ENCODE assay signal across 11 mouse cellular contexts in genomic region chr9:57014766-57015165, GRCm38 (mm10). TPM values are rescaled to one million over a fixed set of nuclear protein-coding genes. Genes with fewer than 3 reads are reported as not detected.
A peak's percentile ranks its signal among the peaks of the same experiment; 100 is the strongest.
DNase-seq lines count a peak whose midpoint lies in the region; TF ChIP-seq lines count a peak whose summit lies in the region.
"Had no signal": no experiment of that assay in that cellular context is flagged by ENCODE, and none has a peak within 500 bp of the region (broad histone marks: within the 10 kb centered on the region; RNA-seq: fewer than 3 reads in every experiment).

No protein-coding gene starts in this region.

- DNase-seq in gastrocnemius, adult 2 months, result no peak
- DNase-seq in gastrocnemius, postnatal 36 days, result no peak
- DNase-seq in left cerebral cortex, adult 2 months (ENCODE audit: extremely low spot score in 1 of 2, low spot score in 2 of 2), result no peak
- no peak for DNase-seq in left cerebral cortex, adult 9 months (ENCODE audit: low spot score in 2 of 2)
- DNase-seq in heart, postnatal 10 days, result peak; percentile 15 to 29
- peak; percentile 62 for DNase-seq in lung, postnatal 36 days
- no peak for DNase-seq in left cerebral cortex, adult 8-10 months (ENCODE audit: low spot score in 2 of 2)
- DNase-seq in right cerebral cortex, adult 18-20 months, result no peak
- DNase-seq: retina, postnatal 1 day had no signal

- intact Hi-C loops in gastrocnemius, adult 2 months (cut with DNase I), result no loop called here
- intact Hi-C loops in gastrocnemius, postnatal 36 days (cut with DNase I), result no loop called here
- intact Hi-C loops in left cerebral cortex, adult 2 months (cut with DNase I), result no loop called here
- intact Hi-C loops in heart, postnatal 10 days (cut with DNase I), result no loop called here

- H3K4me3 ChIP-seq in gastrocnemius, adult 2 months, result no peak overlapping the region
- H3K4me3 ChIP-seq in left cerebral cortex, adult 2 months, result no peak overlapping the region
- H3K4me3 ChIP-seq: limb, embryonic 10.5 days had no signal

- H3K27ac ChIP-seq in gastrocnemius, adult 2 months, result no peak overlapping the region
- no peak overlapping the region for H3K27ac ChIP-seq in left cerebral cortex, adult 2 months
- H3K27ac ChIP-seq: limb, embryonic 10.5 days; macrophage had no signal

- TF ChIP-seq CTCF in gastrocnemius, adult 2 months (IDR thresholded peaks at IDR 0.05), result peak; percentile 17; the same call in 1 of the 2 replicates
- TF ChIP-seq CTCF in left cerebral cortex, adult 2 months (IDR thresholded peaks at IDR 0.05), result peak; percentile 12

RNA-seq across cellular contexts. Expression of gene Ptpn9, which starts 20.0 kb away (rescaled TPM):
- 1 to 10 TPM; 3.1 to 5.0 TPM for total RNA-seq in gastrocnemius, adult 2 months (2021)
- total RNA-seq in gastrocnemius, postnatal 36 days (2021), result 1 to 10 TPM; 3.1 to 4.2 TPM
- total RNA-seq in left cerebral cortex, adult 2 months (2021), result 10 to 100 TPM; 29.7 to 33.1 TPM
- 10 to 100 TPM; 21.2 to 21.8 TPM for total RNA-seq in heart, postnatal 10 days (2021)
- 10 to 100 TPM; 24.8 to 30.6 (median 25.6) TPM for total RNA-seq in left cerebral cortex, adult 8-10 months (2022)

RNA-seq across cellular contexts. Expression of gene Sin3a, which starts 57.1 kb away (rescaled TPM):
- total RNA-seq in gastrocnemius, adult 2 months (2021), result 10 to 100 TPM; 17.1 to 18.7 TPM
- total RNA-seq in gastrocnemius, postnatal 36 days (2021), result 10 to 100 TPM; 14.3 to 21.3 TPM
- 10 to 100 TPM; 38.8 to 47.5 TPM for total RNA-seq in left cerebral cortex, adult 2 months (2021)
- 10 to 100 TPM; 33.6 to 46.7 TPM for total RNA-seq in heart, postnatal 10 days (2021)
- 10 to 100 TPM; 39.1 to 52.4 (median 45.5) TPM for total RNA-seq in left cerebral cortex, adult 8-10 months (2022)

Comparison
In these comparisons a context has a peak if more than half of its experiments do, and no peak if none do; other contexts are left out.
1. DNase-seq: peak in heart, postnatal 10 days (2 of 2) and lung, postnatal 36 days (single experiment); none in gastrocnemius, adult 2 months (single experiment), gastrocnemius, postnatal 36 days (0 of 2), left cerebral cortex, adult 2 months (0 of 2), left cerebral cortex, adult 9 months (0 of 2), left cerebral cortex, adult 8-10 months (0 of 2) and right cerebral cortex, adult 18-20 months (single experiment).